Mouse (Mus musculus) bone marrow, adult 2 months (tissue): ENCODE results near the gene Pfdn4.

ENCODE experiments used
- CTCF ChIP-seq: fragments of 200-500 bp; IDR thresholded peaks from 2 replicates; pipeline ENCODE4 v1.5.1; 2011; ENCODE audit warnings: low read length, control low read depth; ENCODE audit not compliant: control insufficient read depth, insufficient read depth
- POLR2A ChIP-seq: fragments of 200-500 bp; IDR thresholded peaks from 2 replicates; pipeline ENCODE4 v1.6.1; 2011; ENCODE audit warnings: low read depth, mild to moderate bottlenecking, control low read depth, low read length, borderline replicate concordance; ENCODE audit not compliant: control insufficient read depth

DNA sequence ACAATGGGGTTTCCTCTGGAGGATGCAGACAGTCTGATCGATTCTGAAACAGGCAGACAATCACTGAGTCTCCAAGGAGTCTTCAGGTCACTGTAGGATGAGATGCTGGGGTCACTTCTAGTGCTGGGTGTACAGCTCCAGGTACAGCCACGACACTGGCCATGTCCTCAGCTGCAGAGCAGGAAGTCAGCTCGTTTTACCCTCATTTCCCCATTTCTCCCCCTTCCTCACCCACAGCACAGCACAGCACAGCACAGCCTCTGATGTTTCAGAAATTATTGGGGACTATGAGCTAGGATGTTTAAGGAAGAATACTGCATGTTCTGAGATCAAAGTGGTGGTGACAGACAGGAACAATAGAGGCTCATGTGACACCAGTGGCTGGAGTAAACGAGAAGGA lies 7.8 kb downstream of the Pfdn4 start:
- TF ChIP-seq POLR2A (no peak), CTCF (no peak)
